Mouse (Mus musculus) retina, embryonic 14.5 days (tissue): ENCODE results near the gene Nrp2.

Experiments
- DNase-seq: peaks from one replicate; pipeline ENCODE4 v3.0.0-alpha.2; 2015; ENCODE audit warnings: low spot score

Gene Nrp2

GRCm38 (mm10) chr1:62723891-62724290, 20.8 kb downstream of the Nrp2 start:
- DNase-seq: no peak

GRCm38 (mm10) chr1:62724461-62725021, 21.5 kb downstream of the Nrp2 start:
- DNase-seq: no peak

GRCm38 (mm10) chr1:62725032-62725678, 22.1 kb downstream of the Nrp2 start:
- no peak for DNase-seq

GRCm38 (mm10) chr1:62727191-62727590, 24.1 kb downstream of the Nrp2 start:
- DNase-seq: no peak

- DNase-seq: no peak
Observed at GRCm38 (mm10) chr1:62728421-62728820, 25.3 kb downstream of the Nrp2 start.

- DNase-seq: no peak
Observed at GRCm38 (mm10) chr1:62728926-62729325, 25.8 kb downstream of the Nrp2 start.

GRCm38 (mm10) chr1:62729345-62730150, 26.5 kb downstream of the Nrp2 start:
- no peak for DNase-seq

- no peak for DNase-seq
Observed at GRCm38 (mm10) chr1:62732036-62732435, 29.0 kb downstream of the Nrp2 start.

GRCm38 (mm10) chr1:62734420-62734931, 31.4 kb downstream of the Nrp2 start:
- DNase-seq: no peak

GRCm38 (mm10) chr1:62734980-62735379, 31.9 kb downstream of the Nrp2 start:
- no peak for DNase-seq

- no peak for DNase-seq
Observed at GRCm38 (mm10) chr1:62735835-62736234, 32.8 kb downstream of the Nrp2 start.

- DNase-seq: no peak
Observed at GRCm38 (mm10) chr1:62736455-62737012, 33.4 kb downstream of the Nrp2 start.

- DNase-seq: no peak
Observed at GRCm38 (mm10) chr1:62738165-62738564, 35.1 kb downstream of the Nrp2 start.

- no peak for DNase-seq
Observed at GRCm38 (mm10) chr1:62742092-62742491, 39.0 kb downstream of the Nrp2 start.

GRCm38 (mm10) chr1:62743064-62743694, 40.1 kb downstream of the Nrp2 start:
- peak; percentile 47 for DNase-seq

GRCm38 (mm10) chr1:62745889-62746288, 42.8 kb downstream of the Nrp2 start:
- DNase-seq: no peak

- no peak for DNase-seq
Observed at GRCm38 (mm10) chr1:62747421-62748111, 44.5 kb downstream of the Nrp2 start.

GRCm38 (mm10) chr1:62748361-62748760, 45.3 kb downstream of the Nrp2 start:
- no peak for DNase-seq

- no peak for DNase-seq
Observed at GRCm38 (mm10) chr1:62749716-62750115, 46.6 kb downstream of the Nrp2 start.

GRCm38 (mm10) chr1:62750408-62751008, 47.4 kb downstream of the Nrp2 start:
- no peak for DNase-seq
